Mouse (Mus musculus) heart, adult 2 months (tissue): ENCODE measurements at regions not wholly inside any gene's neighbourhood (a gene's known extent, or its start where the extent isn't known, plus 50 kb on each side); places are given as distances from the start of the nearest gene placed in this dataset.

Experiments used
- CTCF ChIP-seq: fragments of 200-600 bp; IDR thresholded peaks from 2 replicates; pipeline ENCODE4 v1.8.1; 2022; ENCODE audit warnings: antibody characterized with exemption, mild to moderate bottlenecking, moderate library complexity
- POLR2A ChIP-seq: fragments of 200-500 bp; IDR thresholded peaks from 2 replicates; pipeline ENCODE4 v1.6.1; 2011; ENCODE audit warnings: mild to moderate bottlenecking, low read depth, low read length, control low read depth; ENCODE audit not compliant: insufficient read depth

DNA sequence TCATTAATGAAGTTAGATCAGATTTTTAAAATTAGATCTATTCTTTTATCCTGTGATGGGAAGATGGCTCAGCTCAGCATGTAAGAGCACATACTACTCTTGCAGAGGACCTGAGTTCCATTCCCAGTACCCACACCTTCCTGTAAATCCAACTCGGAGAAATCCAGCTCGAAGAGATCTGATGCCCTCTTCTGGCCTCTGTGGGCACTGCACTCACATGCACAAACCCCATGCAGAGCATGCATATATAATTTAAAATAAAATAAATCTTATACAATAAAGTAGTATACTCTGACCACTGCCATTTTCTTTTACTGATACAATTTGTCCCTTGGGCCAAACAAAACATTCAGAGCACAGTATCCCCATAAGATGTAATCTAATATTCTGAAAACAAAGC, 245.2 kb downstream of the Prdm2 start:
- no peak for TF ChIP-seq POLR2A
- TF ChIP-seq CTCF = 0 out of 2 replicates have a peak, but pooled peaks have one; percentile 18
